Mouse (Mus musculus): ENCODE data around the gene Cox7a1. TPM values are rescaled to one million over a fixed set of nuclear protein-coding genes. Genes with fewer than 3 reads are reported as not detected.
"Not testable (repeated sequence)": the region's sequence is repeated elsewhere in the genome, so short reads cannot be mapped to it uniquely, and the experiment has no call there.

Gene Cox7a1
- polyA plus RNA-seq, 1 experiment from 2014 or later, result 6.5 TPM

GRCm38 (mm10) chr7:30193581-30194100, 9.7 kb downstream of the Cox7a1 start:
- peak overlapping the region; percentile 67 for H3K4me2 ChIP-seq (replicated peaks)
- ATAC-seq (ENCODE audit: insufficient number of reproducible peaks, low FRiP score, low TSS enrichment, low read depth), result peak; percentile 64
- peaks cover 38% of the 10 kb centered on the region for H3K36me3 ChIP-seq
- peak overlapping the region; percentile 76 for H3K4me3 ChIP-seq (replicated peaks)
- peak overlapping the region; percentile 93 for H3K27ac ChIP-seq (replicated peaks)
- no peaks in the 10 kb centered on the region for H3K9me3 ChIP-seq (replicated peaks)
- H3K27me3 ChIP-seq, result no peaks in the 10 kb centered on the region
- peaks cover 24% of the 10 kb centered on the region for H3K4me1 ChIP-seq
- WGBS, result 1% methylated on average over 26 of the region's 26 CpGs
- H3K9ac ChIP-seq, result peak overlapping the region; percentile 73

DNA sequence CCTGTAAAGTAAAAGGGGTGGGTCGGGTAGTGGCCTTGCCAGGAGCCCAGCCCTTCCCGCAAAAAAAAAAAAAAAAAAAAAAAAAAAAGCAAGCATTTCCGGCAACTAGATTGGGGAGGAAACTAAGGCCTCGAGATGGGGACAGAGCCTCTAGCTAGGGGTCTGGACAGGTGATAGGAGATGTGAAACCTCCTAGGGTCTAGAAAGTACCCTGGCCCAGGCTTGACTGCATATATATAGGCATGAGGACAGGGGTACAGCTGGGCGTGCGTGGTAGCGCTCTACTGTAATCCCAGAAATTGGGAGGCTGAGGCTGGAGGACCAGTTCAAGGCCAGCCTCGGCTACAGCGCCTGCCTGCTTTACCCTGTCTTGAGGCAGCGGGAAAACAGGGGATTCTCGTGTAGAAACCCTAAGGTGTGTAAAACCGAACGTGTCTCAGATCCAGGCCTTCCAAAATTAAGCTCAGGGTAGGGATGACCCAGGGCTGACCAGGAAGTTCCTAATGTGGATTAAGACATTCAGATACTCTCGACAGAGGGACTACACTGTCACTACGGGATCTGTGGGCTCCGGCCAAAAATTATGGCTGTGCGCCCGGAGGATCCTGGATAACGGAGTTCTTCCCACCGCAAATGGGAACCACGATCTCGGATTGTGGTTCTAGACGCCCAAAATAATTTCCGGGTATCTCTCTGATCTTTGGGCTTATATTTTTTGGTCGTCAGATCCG, 10.3 kb downstream of the Cox7a1 start:
- no peaks in the 10 kb centered on the region for H3K27me3 ChIP-seq
- peak overlapping the region; percentile 93 for H3K27ac ChIP-seq (replicated peaks)
- ATAC-seq (ENCODE audit: insufficient number of reproducible peaks, low FRiP score, low TSS enrichment, low read depth), result peak; percentile 31
- WGBS, result under 1% methylated on average over 26 of the region's 26 CpGs
- H3K4me1 ChIP-seq, result peaks cover 24% of the 10 kb centered on the region
- peak overlapping the region; percentile 67 for H3K4me2 ChIP-seq (replicated peaks)
- H3K9ac ChIP-seq, result peak overlapping the region; percentile 73
- H3K9me3 ChIP-seq (replicated peaks), result no peaks in the 10 kb centered on the region
- H3K4me3 ChIP-seq (replicated peaks), result peak overlapping the region; percentile 76
- peaks cover 31% of the 10 kb centered on the region for H3K36me3 ChIP-seq

- Histone ChIP-seq H3K27me3 (no peaks in the 10 kb centered on the region), H3K4me1 (peaks cover 24% of the 10 kb centered on the region), H3K4me2 (replicated peaks) (peak overlapping the region; percentile 67), H3K9ac (peak overlapping the region; percentile 73), H3K4me3 (replicated peaks) (peak overlapping the region; percentile 76), H3K9me3 (replicated peaks) (no peaks in the 10 kb centered on the region), H3K27ac (replicated peaks) (peak overlapping the region; percentile 93), H3K36me3 (peaks cover 27% of the 10 kb centered on the region)
- ATAC-seq (ENCODE audit: insufficient number of reproducible peaks, low FRiP score, low TSS enrichment, low read depth), result peak; percentile 89
- under 1% methylated on average over 28 of the region's 28 CpGs for WGBS
Observed at GRCm38 (mm10) chr7:30194884-30195283, 10.9 kb downstream of the Cox7a1 start.

DNA sequence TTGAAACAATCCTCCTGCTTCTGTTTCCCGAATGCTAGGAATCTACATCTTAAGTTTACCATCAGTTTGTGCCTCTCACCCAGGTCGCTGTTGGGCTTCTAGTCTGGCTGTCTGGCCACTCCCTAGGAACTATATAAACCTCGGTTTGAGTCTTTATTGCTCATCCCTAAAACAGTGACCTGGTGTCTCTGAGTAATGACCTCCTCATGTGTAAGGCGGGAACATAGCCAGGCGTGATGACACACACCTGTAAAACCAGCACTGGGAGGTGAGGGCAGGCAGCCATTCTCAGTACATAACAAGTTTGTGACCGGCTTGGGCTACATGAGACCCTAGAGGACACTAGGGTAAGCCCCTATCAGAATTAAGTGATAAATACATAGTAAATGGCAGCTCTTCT, 11.5 kb downstream of the Cox7a1 start:
- 67% methylated on average over 6 of the region's 6 CpGs for WGBS
- Histone ChIP-seq H3K4me2 (replicated peaks) (peak overlapping the region; percentile 67; the same call in 1 of the 2 replicates), H3K9me3 (replicated peaks) (no peaks in the 10 kb centered on the region)

DNA sequence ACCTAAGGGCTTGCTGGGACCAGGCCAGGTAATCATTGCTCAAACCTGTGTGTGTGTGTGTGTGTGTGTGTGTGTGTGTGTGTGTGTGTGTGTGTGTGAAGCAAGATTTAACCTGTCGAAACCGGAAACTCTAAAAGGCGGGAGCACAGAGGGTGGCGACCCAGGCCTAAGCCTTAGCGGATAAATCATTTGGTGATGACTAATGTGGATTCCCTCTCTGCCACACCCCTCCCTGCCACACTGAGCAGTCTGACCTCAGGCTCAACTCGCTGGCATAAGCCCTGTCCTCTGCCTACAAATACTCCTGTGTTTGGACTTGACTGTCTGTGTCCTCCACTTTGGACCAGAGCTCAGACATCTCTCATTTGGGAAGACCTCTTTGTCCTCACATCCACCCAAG, 12.2 kb downstream of the Cox7a1 start:
- Histone ChIP-seq H3K4me2 (replicated peaks) (no peak overlapping the region), H3K9ac (no peak overlapping the region), H3K4me1 (peaks cover 24% of the 10 kb centered on the region), H3K9me3 (replicated peaks) (no peaks in the 10 kb centered on the region), H3K4me3 (replicated peaks) (no peak overlapping the region), H3K36me3 (peaks cover 14% of the 10 kb centered on the region), H3K27ac (replicated peaks) (no peak overlapping the region), H3K27me3 (no peaks in the 10 kb centered on the region)
- 64% methylated on average over 6 of the region's 6 CpGs for WGBS
- no peak for ATAC-seq (ENCODE audit: insufficient number of reproducible peaks, low FRiP score, low TSS enrichment, low read depth)

More for the DNA sequence above, 11.5 kb downstream of the Cox7a1 start:
- Histone ChIP-seq H3K4me3 (replicated peaks) (no peak overlapping the region), H3K4me1 (peaks cover 24% of the 10 kb centered on the region), H3K27me3 (no peaks in the 10 kb centered on the region), H3K36me3 (peaks cover 21% of the 10 kb centered on the region), H3K9ac (no peak overlapping the region), H3K27ac (replicated peaks) (0 out of 2 replicates have a peak overlapping the region, but pooled peaks have one; percentile 18)
- no peak for ATAC-seq (ENCODE audit: insufficient number of reproducible peaks, low FRiP score, low TSS enrichment, low read depth)

- no peak for ATAC-seq (ENCODE audit: insufficient number of reproducible peaks, low FRiP score, low TSS enrichment, low read depth)
- Histone ChIP-seq H3K36me3 (no peaks in the 10 kb centered on the region), H3K9ac (no peak overlapping the region), H3K9me3 (replicated peaks) (no peaks in the 10 kb centered on the region), H3K27me3 (no peaks in the 10 kb centered on the region), H3K4me2 (replicated peaks) (no peak overlapping the region), H3K27ac (replicated peaks) (peak overlapping the region; percentile 14; the same call in 1 of the 2 replicates), H3K4me3 (replicated peaks) (no peak overlapping the region), H3K4me1 (peaks cover 20% of the 10 kb centered on the region)
- WGBS, result 57% methylated on average over 5 of the region's 5 CpGs
Observed at GRCm38 (mm10) chr7:30197592-30198129, 13.7 kb downstream of the Cox7a1 start.

- no peak for ATAC-seq (ENCODE audit: insufficient number of reproducible peaks, low FRiP score, low TSS enrichment, low read depth)
- Histone ChIP-seq H3K4me3 (replicated peaks) (peak within 1 kb of the TSS; percentile 19; the same call in 1 of the 2 replicates), H3K4me2 (replicated peaks) (peak within 1 kb of the TSS; percentile 36), H3K27ac (replicated peaks) (peak within 1 kb of the TSS; percentile 48; the same call in 1 of the 2 replicates), H3K9me3 (replicated peaks) (no peaks in the 10 kb centered on the region), H3K36me3 (no peaks in the 10 kb centered on the region), H3K27me3 (no peaks in the 10 kb centered on the region), H3K4me1 (peaks cover 11% of the 10 kb centered on the region), H3K9ac (no peak within 1 kb of the TSS)
- WGBS, result 5% methylated on average over 8 of the region's 8 CpGs
Observed at GRCm38 (mm10) chr7:30198481-30198971, 14.6 kb downstream of the Cox7a1 start, which contains the start of gene Capns1. Gene Capns1, minus strand, starts transcription at chr7:30198811.

- Histone ChIP-seq H3K9ac (no peak overlapping the region), H3K27me3 (no peaks in the 10 kb centered on the region), H3K4me1 (peaks cover 10% of the 10 kb centered on the region), H3K27ac (replicated peaks) (no peak overlapping the region), H3K36me3 (no peaks in the 10 kb centered on the region), H3K4me3 (replicated peaks) (no peak overlapping the region), H3K4me2 (replicated peaks) (no peak overlapping the region), H3K9me3 (replicated peaks) (no peaks in the 10 kb centered on the region)
- WGBS, result 73% methylated on average over 18 of the region's 18 CpGs
- ATAC-seq (ENCODE audit: insufficient number of reproducible peaks, low FRiP score, low TSS enrichment, low read depth), result no peak
Observed at GRCm38 (mm10) chr7:30199498-30200139, 15.7 kb downstream of the Cox7a1 start.

- no peak overlapping the region for H3K27ac ChIP-seq (replicated peaks)
- H3K27me3 ChIP-seq, result no peaks in the 10 kb centered on the region
- H3K9ac ChIP-seq, result no peak overlapping the region
- no peak for ATAC-seq (ENCODE audit: insufficient number of reproducible peaks, low FRiP score, low TSS enrichment, low read depth)
- peaks cover 7% of the 10 kb centered on the region for H3K4me1 ChIP-seq
- H3K9me3 ChIP-seq (replicated peaks), result no peaks in the 10 kb centered on the region
- 74% methylated on average over 5 of the region's 5 CpGs for WGBS
- H3K4me2 ChIP-seq (replicated peaks), result no peak overlapping the region
- H3K4me3 ChIP-seq (replicated peaks), result no peak overlapping the region
- no peaks in the 10 kb centered on the region for H3K36me3 ChIP-seq
Observed at GRCm38 (mm10) chr7:30200200-30200599, 16.3 kb downstream of the Cox7a1 start.

- WGBS, result 82% methylated on average over 5 of the region's 5 CpGs
- H3K36me3 ChIP-seq, result not testable (repeated sequence)
Observed at GRCm38 (mm10) chr7:30200661-30201060, 16.7 kb downstream of the Cox7a1 start.

More at GRCm38 (mm10) chr7:30200661-30201060, 16.7 kb downstream of the Cox7a1 start:
- ATAC-seq (ENCODE audit: insufficient number of reproducible peaks, low FRiP score, low TSS enrichment, low read depth); H3K9ac ChIP-seq; H3K9me3 ChIP-seq (replicated peaks); H3K4me1 ChIP-seq; H3K4me3 ChIP-seq (replicated peaks); H3K27ac ChIP-seq (replicated peaks); H3K4me2 ChIP-seq (replicated peaks); H3K27me3 ChIP-seq: not testable (repeated sequence)
